In the genomic region with DNA sequence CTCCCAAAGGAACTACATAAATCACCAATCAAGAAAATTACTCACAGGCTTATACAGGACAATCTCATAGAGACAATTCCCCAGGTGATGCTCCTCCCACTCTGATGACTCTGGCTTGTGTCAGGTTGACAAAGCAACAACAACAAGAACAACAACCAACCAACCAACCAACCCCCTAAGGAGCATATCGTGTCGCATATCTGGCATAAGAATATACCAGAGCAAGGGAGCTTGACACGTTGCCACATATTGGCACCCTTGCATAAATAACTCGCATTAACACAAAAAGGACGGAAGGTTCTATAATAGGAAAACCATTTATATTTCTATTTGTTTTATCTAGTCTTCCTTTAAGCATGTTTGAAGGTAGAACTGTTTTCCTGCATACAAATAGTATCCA, we compare ENCODE assay signal across 21 mouse cellular contexts.
DNase-seq lines count a peak whose midpoint lies in the region; ATAC-seq and TF ChIP-seq lines count a peak whose summit lies in the region.
"Had no signal": no experiment of that assay in that cellular context is flagged by ENCODE, and none has a peak within 500 bp of the region (broad histone marks: within the 10 kb centered on the region; RNA-seq: fewer than 3 reads in every experiment).

No protein-coding gene starts in this region.

- H3K4me2 ChIP-seq in hindbrain, embryonic 14.5 days (replicated peaks) = peak overlapping the region; percentile 27; the same call in 1 of the 2 replicates
- no peak overlapping the region for H3K4me2 ChIP-seq in hindbrain, embryonic 16.5 days (ENCODE audit: low read length)
- peak overlapping the region; percentile 31 for H3K4me2 ChIP-seq in forebrain, postnatal 0 days (ENCODE audit: low read depth)
- H3K4me2 ChIP-seq in midbrain, postnatal 0 days (ENCODE audit: low read depth, low read length, poor library complexity, severe bottlenecking) = peak overlapping the region; percentile 23
- H3K4me2 ChIP-seq: limb, embryonic 15.5 days; lung, embryonic 14.5 days had no signal

- no peak for TF ChIP-seq CTCF in bone marrow macrophage, adult 2 months (IDR thresholded peaks at IDR 0.05; ENCODE audit: low read depth, low read length)
- TF ChIP-seq CTCF in forebrain, postnatal 0 days (IDR thresholded peaks at IDR 0.05; ENCODE audit: low read depth) = no peak
- no peak for TF ChIP-seq CTCF in midbrain, postnatal 0 days (IDR thresholded peaks at IDR 0.05)

- ATAC-seq in hindbrain, embryonic 14.5 days (ENCODE audit: low FRiP score) = no peak
- no peak for ATAC-seq in hindbrain, embryonic 16.5 days
- ATAC-seq in forebrain, postnatal 0 days = no peak
- no peak for ATAC-seq in midbrain, postnatal 0 days (ENCODE audit: low FRiP score)
- ATAC-seq in megakaryocyte, adult 5-6 weeks (ENCODE audit: poor library complexity, severe bottlenecking) = no peak
- ATAC-seq: inflammation-experienced regulatory T-cells, adult 6 months; Patski had no signal

- WGBS in hindbrain, embryonic 14.5 days = 65% methylated on average over 5 of the region's 5 CpGs
- 61% methylated on average over 5 of the region's 5 CpGs for WGBS in hindbrain, embryonic 16.5 days
- 42% methylated on average over 5 of the region's 5 CpGs for WGBS in forebrain, postnatal 0 days
- 54% methylated on average over 5 of the region's 5 CpGs for whole genome bisulfite sequencing in midbrain, postnatal 0 days

- H3K4me3 ChIP-seq in hindbrain, embryonic 14.5 days (replicated peaks; ENCODE audit: low read length) = no peak overlapping the region
- H3K4me3 ChIP-seq in hindbrain, embryonic 16.5 days (ENCODE audit: low read length) = no peak overlapping the region
- no peak overlapping the region for H3K4me3 ChIP-seq in bone marrow macrophage, adult 2 months (ENCODE audit: insufficient read depth, low read length)
- no peak overlapping the region for H3K4me3 ChIP-seq in forebrain, postnatal 0 days (ENCODE audit: low read depth, low read length)
- no peak overlapping the region for H3K4me3 ChIP-seq in midbrain, postnatal 0 days (ENCODE audit: low read depth, low read length)
- H3K4me3 ChIP-seq: gastrocnemius, adult 2 months; limb, embryonic 15.5 days; myocyte had no signal

- H3K27ac ChIP-seq in hindbrain, embryonic 14.5 days = no peak overlapping the region
- no peak overlapping the region for H3K27ac ChIP-seq in hindbrain, embryonic 16.5 days (ENCODE audit: low read depth, low read length)
- H3K27ac ChIP-seq in bone marrow macrophage, adult 2 months (ENCODE audit: insufficient read depth, low read depth, low read length) = peak overlapping the region; percentile 93
- H3K27ac ChIP-seq in forebrain, postnatal 0 days (ENCODE audit: low read depth, low read length) = no peak overlapping the region
- H3K27ac ChIP-seq in midbrain, postnatal 0 days (ENCODE audit: low read depth, low read length) = no peak overlapping the region
- H3K27ac ChIP-seq: gastrocnemius, adult 2 months; kidney, postnatal 0 days; limb, embryonic 15.5 days; liver, embryonic 14.5 days had no signal

- H3K9ac ChIP-seq in hindbrain, embryonic 14.5 days = no peak overlapping the region
- H3K9ac ChIP-seq in hindbrain, embryonic 16.5 days (ENCODE audit: low read depth, low read length) = no peak overlapping the region
- H3K9ac ChIP-seq in forebrain, postnatal 0 days = no peak overlapping the region
- no peak overlapping the region for H3K9ac ChIP-seq in midbrain, postnatal 0 days (replicated peaks; ENCODE audit: low read length, poor library complexity, severe bottlenecking)
- H3K9ac ChIP-seq: limb, embryonic 15.5 days; liver, embryonic 14.5 days; lung, embryonic 14.5 days had no signal

- no peak for TF ChIP-seq POLR2A in bone marrow macrophage, adult 2 months (IDR thresholded peaks at IDR 0.05; ENCODE audit: borderline replicate concordance, low read depth, low read length)

- no peaks in the 10 kb centered on the region for H3K27me3 ChIP-seq in hindbrain, embryonic 14.5 days (ENCODE audit: control insufficient read depth, insufficient read depth, low read length)
- H3K27me3 ChIP-seq in hindbrain, embryonic 16.5 days (replicated peaks; ENCODE audit: control insufficient read depth, insufficient read depth, low read length) = no peaks in the 10 kb centered on the region
- no peaks in the 10 kb centered on the region for H3K27me3 ChIP-seq in forebrain, postnatal 0 days (ENCODE audit: insufficient read depth, low read length)
- no peaks in the 10 kb centered on the region for H3K27me3 ChIP-seq in midbrain, postnatal 0 days (ENCODE audit: insufficient read depth, low read length)
- H3K27me3 ChIP-seq: CH12.LX; limb, embryonic 15.5 days; Patski had no signal

- H3K4me1 ChIP-seq in hindbrain, embryonic 14.5 days (replicated peaks; ENCODE audit: control insufficient read depth, insufficient read depth, low read length) = peaks cover 8% of the 10 kb centered on the region
- H3K4me1 ChIP-seq in hindbrain, embryonic 16.5 days (ENCODE audit: control insufficient read depth, insufficient read depth, low read depth, low read length) = peaks cover 5% of the 10 kb centered on the region
- peaks cover 51% of the 10 kb centered on the region for H3K4me1 ChIP-seq in bone marrow macrophage, adult 2 months (ENCODE audit: control insufficient read depth, insufficient read depth, low read length)
- peaks cover 7% of the 10 kb centered on the region; the same call in 1 of the 2 replicates for H3K4me1 ChIP-seq in forebrain, postnatal 0 days (ENCODE audit: insufficient read depth)
- peaks cover 4% of the 10 kb centered on the region; the same call in 1 of the 2 replicates for H3K4me1 ChIP-seq in midbrain, postnatal 0 days (ENCODE audit: insufficient read depth, low read length)

- no peak for DNase-seq in hindbrain, embryonic 14.5 days (ENCODE audit: low spot score)
- DNase-seq in forebrain, postnatal 0 days = no peak
- no peak for DNase-seq in midbrain, postnatal 0 days (ENCODE audit: low spot score)
- no peak for DNase-seq in adrenal gland, postnatal 25 days
- DNase-seq: B cell, adult 2 months; gastrocnemius, adult 2 months; kidney, adult 18-20 months; left cerebral cortex, postnatal 4 days; lung, embryonic 14.5 days; right cerebral cortex, postnatal 14 days had no signal

- no peaks in the 10 kb centered on the region for H3K36me3 ChIP-seq in hindbrain, embryonic 14.5 days (replicated peaks; ENCODE audit: control insufficient read depth, insufficient read depth)
- no peaks in the 10 kb centered on the region for H3K36me3 ChIP-seq in hindbrain, embryonic 16.5 days (ENCODE audit: control insufficient read depth, insufficient read depth, low read length)
- H3K36me3 ChIP-seq in forebrain, postnatal 0 days (ENCODE audit: insufficient read depth) = no peaks in the 10 kb centered on the region
- H3K36me3 ChIP-seq in midbrain, postnatal 0 days (ENCODE audit: insufficient read depth, low read length) = no peaks in the 10 kb centered on the region
- H3K36me3 ChIP-seq: G1E; limb, embryonic 15.5 days had no signal

- H3K9me3 ChIP-seq in hindbrain, embryonic 14.5 days (ENCODE audit: control insufficient read depth, low read length) = no peaks in the 10 kb centered on the region
- no peaks in the 10 kb centered on the region for H3K9me3 ChIP-seq in hindbrain, embryonic 16.5 days (ENCODE audit: control insufficient read depth, low read length)
- no peaks in the 10 kb centered on the region for H3K9me3 ChIP-seq in forebrain, postnatal 0 days (ENCODE audit: low read length)
- no peaks in the 10 kb centered on the region for H3K9me3 ChIP-seq in midbrain, postnatal 0 days (ENCODE audit: low read length)
- H3K9me3 ChIP-seq: G1E; limb, embryonic 15.5 days had no signal
